Mouse (Mus musculus) retina, embryonic 14.5 days (tissue): Measurements from ENCODE around the gene Krtap4-1.
"Not testable (repeated sequence)": the region's sequence is repeated elsewhere in the genome, so short reads cannot be mapped to it uniquely, and the experiment has no call there.

Experiments used
- DNase-seq: peaks from one replicate; pipeline ENCODE4 v3.0.0-alpha.2; 2015; ENCODE audit warnings: low spot score

The Krtap4-1 gene

GRCm38 (mm10) chr11:99628138-99628537, at the start of gene Krtap4-1:
Gene Krtap4-1, minus strand, starts transcription at chr11:99628238.
- no peak for DNase-seq

GRCm38 (mm10) chr11:99665860-99666259, 37.8 kb upstream of the Krtap4-1 start, which contains the start of gene Krtap4-6:
Gene Krtap4-6, minus strand, starts transcription at chr11:99665960.
- no peak for DNase-seq

- no peak for DNase-seq
Observed at GRCm38 (mm10) chr11:99662802-99663201, 34.8 kb upstream of the Krtap4-1 start.

- DNase-seq = no peak
Observed at GRCm38 (mm10) chr11:99659256-99659655, 31.2 kb upstream of the Krtap4-1 start.

GRCm38 (mm10) chr11:99658467-99659010, 30.5 kb upstream of the Krtap4-1 start, which contains the start of gene Gm11563:
Gene Gm11563, minus strand, starts transcription at chr11:99658960.
- not testable (repeated sequence) for DNase-seq

GRCm38 (mm10) chr11:99657051-99657450, 29.0 kb upstream of the Krtap4-1 start:
- no peak for DNase-seq

GRCm38 (mm10) chr11:99650136-99650535, 22.1 kb upstream of the Krtap4-1 start, which contains the start of gene Gm11555:
Gene Gm11555, minus strand, starts transcription at chr11:99650236.
- DNase-seq = no peak

- DNase-seq = no peak
Observed at GRCm38 (mm10) chr11:99646444-99646843, 18.4 kb upstream of the Krtap4-1 start.

- DNase-seq = no peak
Observed at GRCm38 (mm10) chr11:99644351-99644750, 16.3 kb upstream of the Krtap4-1 start.

- not testable (repeated sequence) for DNase-seq
Observed at GRCm38 (mm10) chr11:99643635-99644139, 15.6 kb upstream of the Krtap4-1 start, which contains the start of gene Krtap4-7. Gene Krtap4-7, minus strand, starts transcription at chr11:99644089.

- no peak for DNase-seq
Observed at GRCm38 (mm10) chr11:99640926-99641325, 12.9 kb upstream of the Krtap4-1 start.

GRCm38 (mm10) chr11:99637086-99637485, 9.0 kb upstream of the Krtap4-1 start:
- no peak for DNase-seq

- DNase-seq = no peak
Observed at GRCm38 (mm10) chr11:99634653-99635134, 6.7 kb upstream of the Krtap4-1 start, which contains the start of gene Krtap4-2. Gene Krtap4-2, minus strand, starts transcription at chr11:99635084.

GRCm38 (mm10) chr11:99633293-99633692, 5.3 kb upstream of the Krtap4-1 start:
- DNase-seq = no peak

GRCm38 (mm10) chr11:99630890-99631289, 2.9 kb upstream of the Krtap4-1 start:
- DNase-seq = no peak

GRCm38 (mm10) chr11:99620335-99620734, 7.7 kb downstream of the Krtap4-1 start, which contains the start of gene Gm11562:
Gene Gm11562, minus strand, starts transcription at chr11:99620435.
- DNase-seq = no peak

GRCm38 (mm10) chr11:99614796-99615363, 13.2 kb downstream of the Krtap4-1 start, which contains the start of gene Krtap2-4:
Gene Krtap2-4, minus strand, starts transcription at chr11:99614846.
- no peak for DNase-seq

GRCm38 (mm10) chr11:99610089-99610488, 17.9 kb downstream of the Krtap4-1 start, which contains the start of gene Gm11937:
Gene Gm11937, minus strand, starts transcription at chr11:99610189.
- DNase-seq = not testable (repeated sequence)

- no peak for DNase-seq
Observed at GRCm38 (mm10) chr11:99609126-99609525, 18.9 kb downstream of the Krtap4-1 start.

GRCm38 (mm10) chr11:99603208-99603607, 24.8 kb downstream of the Krtap4-1 start, which contains the start of gene Gm11938:
Gene Gm11938, minus strand, starts transcription at chr11:99603308.
- DNase-seq = not testable (repeated sequence)

GRCm38 (mm10) chr11:99597742-99598141, 30.3 kb downstream of the Krtap4-1 start, which contains the start of gene Krtap9-3:
Gene Krtap9-3, minus strand, starts transcription at chr11:99598105.
- DNase-seq = not testable (repeated sequence)

GRCm38 (mm10) chr11:99590981-99591380, 37.1 kb downstream of the Krtap4-1 start, which contains the start of gene Krtap1-3:
Gene Krtap1-3, minus strand, starts transcription at chr11:99591339.
- no peak for DNase-seq

- no peak for DNase-seq
Observed at GRCm38 (mm10) chr11:99585096-99585495, 42.9 kb downstream of the Krtap4-1 start.
